Mouse (Mus musculus): ENCODE measurements around the gene Arid2. TPM values are rescaled to one million over a fixed set of nuclear protein-coding genes. Genes with fewer than 3 reads are reported as not detected.
A peak's percentile ranks its signal among the peaks of the same experiment; 100 is the strongest.
"Not testable (repeated sequence)": the region's sequence is repeated elsewhere in the genome, so short reads cannot be mapped to it uniquely, and the experiment has no call there.

Gene Arid2
- total RNA-seq (2021), result 10 to 100 TPM; 40.0 to 42.5 TPM

DNA sequence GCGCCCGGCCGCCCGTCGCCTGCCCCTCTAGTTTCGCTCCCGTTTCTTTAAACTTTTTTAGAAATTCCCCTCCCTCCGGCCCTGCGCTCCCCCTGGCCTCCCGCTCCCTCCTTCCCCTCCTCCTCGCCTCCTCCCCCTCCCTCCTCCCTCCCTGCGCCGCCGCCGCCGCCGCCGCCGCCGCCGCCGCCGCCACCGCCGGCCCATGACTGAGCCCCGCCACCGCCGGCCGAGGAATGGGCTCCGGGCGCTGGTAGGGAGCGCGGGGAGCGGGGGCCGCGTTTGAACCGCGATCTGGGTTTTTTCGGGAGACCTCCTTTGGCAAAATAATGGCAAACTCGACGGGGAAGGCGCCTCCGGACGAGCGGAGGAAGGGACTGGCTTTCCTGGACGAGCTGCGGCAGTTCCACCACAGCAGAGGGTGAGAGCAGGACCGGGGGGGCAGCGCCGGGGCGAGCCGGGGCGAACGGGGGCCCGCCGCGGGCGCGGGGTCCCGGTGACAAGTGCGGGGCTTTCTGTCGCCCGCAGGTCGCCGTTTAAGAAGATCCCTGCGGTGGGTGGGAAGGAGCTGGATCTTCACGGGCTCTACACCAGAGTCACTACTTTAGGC lies at the start of gene Arid2:
Arid2 (plus strand) TSS at position 150 of the 607 bp plus-strand sequence.
- peak; percentile 83 to 84 for DNase-seq
- intact Hi-C loops (cut with DNase I), result loop anchor here (5.0 kb wide), 1 partner anchor 525 kb away; no protein-coding TSS in a partner anchor

DNA sequence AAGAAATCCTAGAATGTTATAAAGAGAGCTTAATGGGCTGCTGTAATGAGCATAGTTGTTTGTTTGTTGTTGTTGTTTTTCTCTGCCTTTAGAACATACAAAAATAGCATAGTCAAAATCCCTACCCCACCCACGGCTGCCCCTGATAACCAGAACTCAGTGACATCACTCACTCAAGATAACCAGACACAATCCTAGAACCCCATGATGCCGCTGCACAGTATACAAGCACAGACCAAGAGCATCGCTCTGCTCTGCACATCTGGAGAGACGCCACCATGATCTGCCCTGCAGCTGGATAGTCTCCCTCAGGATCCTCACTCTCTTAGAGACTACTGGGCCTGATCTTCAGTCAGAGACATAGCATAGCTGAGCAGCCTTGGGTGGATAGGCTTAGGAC lies 49.2 kb upstream of the Arid2 start:
- intact Hi-C loops (cut with DNase I), result no loop called here
- DNase-seq, result no peak

DNA sequence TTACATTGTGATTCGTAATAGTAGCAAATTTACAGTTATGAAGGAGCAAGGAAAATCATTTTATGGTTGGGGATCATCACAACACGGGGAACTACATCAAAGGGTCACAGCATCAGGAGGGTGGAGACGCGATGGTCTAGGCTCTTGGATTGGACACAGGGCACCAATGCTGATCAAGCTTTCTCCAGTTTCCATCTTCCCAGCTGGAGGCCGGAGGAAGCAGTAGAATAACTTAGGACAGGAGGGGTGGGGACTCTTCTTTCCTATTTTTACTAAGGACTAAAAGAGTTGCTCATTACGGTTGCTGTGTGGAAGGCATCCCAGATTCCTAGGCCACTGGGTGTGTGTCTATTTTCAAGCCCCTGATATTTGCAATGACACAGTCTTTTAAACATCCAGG lies 43.1 kb upstream of the Arid2 start:
- intact Hi-C loops (cut with DNase I), result no loop called here
- no peak for DNase-seq

DNA sequence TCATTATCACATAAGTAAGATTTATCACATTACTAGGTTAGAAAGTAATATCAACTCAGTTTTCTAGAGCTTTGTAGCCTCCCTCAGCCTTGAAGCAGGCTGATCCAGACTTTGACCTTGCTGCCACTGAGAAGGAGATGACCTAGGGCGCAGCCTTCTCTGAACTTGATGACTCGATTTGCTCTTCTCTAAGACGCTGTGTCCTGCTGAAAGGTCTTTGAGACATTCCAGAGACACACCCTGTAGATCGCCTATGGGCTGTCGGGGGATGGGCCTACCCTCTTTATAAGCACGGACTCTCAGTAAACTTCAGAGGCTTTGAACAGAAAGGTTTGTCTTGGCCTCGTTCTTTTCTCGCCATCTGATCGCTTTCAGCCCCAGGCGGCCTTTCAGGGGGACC lies 42.6 kb upstream of the Arid2 start:
- intact Hi-C loops (cut with DNase I); DNase-seq: not testable (repeated sequence)

DNA sequence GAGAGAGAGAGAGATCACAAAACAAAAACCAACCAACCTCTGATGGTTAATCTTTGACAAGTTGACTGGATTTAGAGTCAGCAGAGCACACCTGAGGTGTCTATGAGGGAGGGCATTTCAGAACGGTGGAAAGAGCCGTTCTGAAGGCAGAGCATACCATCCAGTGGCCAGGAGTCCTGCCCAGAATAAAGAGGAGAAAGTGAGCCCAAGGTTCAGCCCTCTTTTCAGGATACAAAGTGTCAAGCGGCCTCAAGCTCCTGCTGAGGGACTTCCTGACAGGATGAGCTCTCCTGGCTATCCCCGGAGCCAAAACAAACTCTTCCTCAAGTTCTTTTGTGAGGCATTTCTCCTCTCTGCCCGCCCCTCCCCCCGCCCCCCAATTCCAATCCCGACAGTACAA lies 33.5 kb upstream of the Arid2 start:
- intact Hi-C loops (cut with DNase I), result no loop called here
- no peak for DNase-seq

DNA sequence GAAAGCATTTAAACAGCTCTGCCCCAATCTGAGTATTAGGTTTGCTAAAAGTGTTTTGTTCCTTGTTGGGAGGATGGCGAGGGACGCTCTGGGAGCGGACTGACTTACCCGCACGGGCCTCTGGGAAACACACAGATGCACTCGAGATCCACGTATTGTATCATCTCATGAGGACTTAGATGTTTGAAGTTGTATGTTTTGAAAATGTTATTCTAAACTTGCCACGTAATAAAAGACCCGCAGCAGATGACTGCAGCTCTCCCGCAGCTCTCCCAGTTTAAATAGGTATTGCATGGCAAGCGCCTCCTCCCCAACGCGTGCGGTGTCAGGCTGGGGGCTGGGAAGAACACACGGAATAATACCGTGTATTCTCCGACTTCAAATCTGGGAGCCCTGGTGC lies 33.0 kb upstream of the Arid2 start:
- intact Hi-C loops (cut with DNase I), result no loop called here
- DNase-seq, result no peak

DNA sequence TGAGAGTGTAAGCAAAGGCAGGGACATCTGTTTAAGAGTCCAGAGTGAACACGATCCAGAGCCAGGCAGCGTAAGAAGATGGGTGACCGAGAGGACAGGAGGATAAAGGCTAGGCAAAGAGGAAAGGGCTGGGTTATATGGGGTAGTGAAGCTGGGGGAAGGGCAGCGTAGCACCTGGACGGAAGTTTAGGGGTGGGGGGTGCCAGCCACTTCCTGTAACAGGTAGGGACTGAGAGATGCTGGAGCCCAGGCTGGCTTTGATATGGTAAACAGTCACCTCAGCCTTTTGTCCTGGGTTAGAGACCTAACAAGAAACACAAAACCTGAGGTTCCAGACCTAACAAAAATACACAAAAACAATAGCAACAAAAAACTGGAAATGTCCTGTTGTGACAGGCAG lies 29.5 kb upstream of the Arid2 start:
- DNase-seq, result no peak
- intact Hi-C loops (cut with DNase I), result no loop called here

DNA sequence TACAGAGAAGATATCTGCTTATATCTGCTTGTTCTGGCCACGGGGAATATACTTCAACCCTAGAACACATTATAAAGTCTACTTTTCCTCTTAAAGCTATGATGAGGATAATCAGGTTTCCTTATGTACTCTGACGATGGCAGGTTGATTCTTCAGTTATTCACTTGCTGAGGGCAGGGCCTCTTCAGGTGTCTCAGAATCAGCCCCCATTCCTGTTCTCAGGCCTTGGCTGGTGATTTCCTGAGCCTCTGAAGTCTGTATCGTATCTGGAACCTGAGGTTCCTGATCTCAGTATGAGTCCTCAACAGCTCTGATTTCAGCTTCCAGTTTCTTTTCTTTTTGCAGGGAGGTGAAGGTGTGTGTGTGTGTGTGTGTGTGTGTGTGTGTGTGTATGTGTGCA lies 22.7 kb upstream of the Arid2 start:
- intact Hi-C loops (cut with DNase I), result no loop called here
- no peak for DNase-seq

DNA sequence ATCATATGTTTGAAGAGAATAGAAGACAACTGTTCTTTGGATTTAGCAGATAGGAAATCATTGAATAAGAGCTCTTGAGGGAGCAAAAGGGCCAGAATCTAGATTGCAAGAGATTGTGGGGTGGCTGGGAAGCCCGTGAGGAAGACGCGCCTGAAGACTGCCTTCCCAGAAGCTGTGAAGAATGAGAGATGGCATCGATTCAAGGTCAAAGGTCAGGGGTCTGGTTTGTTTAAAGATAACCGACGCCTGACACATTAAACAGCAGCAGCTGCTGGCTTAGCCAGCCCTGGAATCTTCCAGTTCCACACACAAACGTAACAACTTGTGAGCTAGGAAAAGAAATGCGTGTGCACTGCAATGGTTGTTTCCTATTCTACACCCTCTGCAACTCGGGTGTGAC lies 19.4 kb upstream of the Arid2 start:
- DNase-seq, result no peak
- intact Hi-C loops (cut with DNase I), result no loop called here

DNA sequence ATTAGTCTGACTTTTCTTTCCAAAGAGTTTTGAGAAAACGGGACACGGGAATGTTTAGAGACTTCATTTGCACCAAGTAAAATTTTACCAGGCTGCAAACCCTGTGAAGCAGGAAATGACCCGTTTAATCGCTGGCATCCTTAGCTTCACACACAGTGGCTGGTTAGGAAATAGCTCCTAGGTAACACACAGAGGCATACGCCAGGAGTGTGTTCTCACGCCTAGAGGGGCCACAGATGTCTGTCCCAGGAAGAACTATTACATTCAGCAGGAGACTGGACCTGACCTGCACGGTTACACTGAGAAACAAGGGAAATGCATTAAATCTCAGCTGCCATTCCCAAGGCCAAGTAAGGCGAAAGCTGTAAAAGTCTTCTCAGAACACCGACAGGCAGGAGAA lies 18.7 kb upstream of the Arid2 start:
- DNase-seq, result no peak
- intact Hi-C loops (cut with DNase I), result no loop called here

DNA sequence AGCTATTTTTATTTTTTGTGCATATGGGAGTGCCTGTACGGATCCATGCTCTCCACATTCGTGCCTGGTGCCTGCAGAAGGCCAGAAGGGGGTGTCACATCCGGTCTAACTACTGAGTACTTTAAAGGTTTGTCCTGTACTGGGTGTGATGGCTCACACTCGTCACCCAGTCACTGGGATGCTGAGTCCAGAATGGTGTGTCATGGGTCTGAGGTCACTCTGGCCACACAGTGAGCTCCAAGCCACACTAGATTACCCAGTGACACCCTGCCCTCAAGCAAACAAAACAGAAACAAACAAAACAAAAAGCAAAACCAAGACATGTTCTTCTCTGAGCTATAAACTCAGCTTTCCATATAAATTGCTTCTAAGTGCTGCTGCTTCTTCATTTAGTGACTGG lies 17.9 kb upstream of the Arid2 start:
- no peak for DNase-seq
- intact Hi-C loops (cut with DNase I), result no loop called here

DNA sequence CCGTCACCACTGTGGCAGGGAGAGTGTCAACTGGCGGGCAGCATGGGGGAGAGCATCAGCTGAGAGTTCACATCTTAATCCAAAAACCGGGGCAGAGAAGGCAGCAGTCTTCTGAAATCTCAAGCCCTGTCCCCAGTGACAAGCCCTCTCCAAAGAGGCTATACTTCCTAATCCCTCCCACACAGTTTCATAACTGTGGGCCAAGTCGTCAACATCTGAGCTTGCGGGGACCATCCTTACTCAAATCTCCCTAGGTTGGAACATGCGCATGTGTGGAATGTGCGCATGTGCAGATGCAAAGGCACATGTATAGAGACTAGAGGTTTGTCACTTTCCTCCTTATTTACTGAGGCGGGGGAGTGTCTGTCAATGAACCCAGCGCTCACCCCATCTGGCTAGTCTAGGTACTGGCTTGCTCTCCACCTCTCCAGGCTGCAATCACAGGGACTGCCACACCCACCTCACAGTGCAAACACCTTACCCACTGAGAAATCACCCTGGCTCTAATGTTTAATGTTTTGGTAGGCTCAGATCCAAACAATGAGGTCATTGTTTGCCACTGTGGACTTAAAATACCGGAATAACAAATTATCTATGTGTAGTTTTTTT lies 16.9 kb upstream of the Arid2 start:
- DNase-seq, result no peak
- intact Hi-C loops (cut with DNase I), result no loop called here

DNA sequence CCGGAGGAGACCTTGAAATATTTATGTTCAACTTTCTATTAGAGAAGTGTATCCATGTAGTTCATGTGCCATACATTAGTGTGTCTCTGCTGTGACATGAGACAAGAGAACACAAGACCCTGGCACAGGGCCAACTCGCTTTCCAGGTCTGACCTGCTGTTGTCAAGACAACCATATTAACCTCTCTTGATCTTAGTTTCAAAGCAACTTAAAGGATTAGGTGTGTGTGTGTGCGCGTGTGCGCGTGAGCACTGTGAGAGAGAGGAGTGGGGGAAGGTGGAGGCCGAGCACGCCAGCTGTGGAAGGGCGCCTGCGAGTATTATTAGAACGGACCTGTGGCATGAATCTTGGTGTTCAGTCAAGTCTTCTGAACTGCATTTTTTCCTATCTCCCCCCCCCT lies 15.0 kb upstream of the Arid2 start:
- DNase-seq, result no peak
- intact Hi-C loops (cut with DNase I), result no loop called here

DNA sequence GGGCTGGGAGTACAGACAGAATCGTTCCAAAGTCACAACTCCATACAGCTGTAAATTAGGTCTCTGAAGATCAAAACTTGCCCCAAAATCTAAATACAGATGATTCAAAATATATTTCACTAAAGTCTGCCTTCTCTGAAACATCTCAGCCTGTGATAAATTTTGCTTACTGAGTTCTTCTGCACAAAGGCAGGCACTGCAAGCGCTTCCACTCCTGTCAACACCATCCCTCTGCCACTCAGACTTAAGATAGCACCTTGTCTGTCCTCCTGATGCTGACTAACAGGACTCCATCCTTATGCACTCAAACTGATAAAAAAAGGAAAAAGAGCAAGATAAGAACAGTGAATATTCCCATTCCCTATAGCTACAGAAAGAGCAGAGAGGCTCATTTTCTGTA lies 13.0 kb upstream of the Arid2 start:
- intact Hi-C loops (cut with DNase I), result no loop called here

DNA sequence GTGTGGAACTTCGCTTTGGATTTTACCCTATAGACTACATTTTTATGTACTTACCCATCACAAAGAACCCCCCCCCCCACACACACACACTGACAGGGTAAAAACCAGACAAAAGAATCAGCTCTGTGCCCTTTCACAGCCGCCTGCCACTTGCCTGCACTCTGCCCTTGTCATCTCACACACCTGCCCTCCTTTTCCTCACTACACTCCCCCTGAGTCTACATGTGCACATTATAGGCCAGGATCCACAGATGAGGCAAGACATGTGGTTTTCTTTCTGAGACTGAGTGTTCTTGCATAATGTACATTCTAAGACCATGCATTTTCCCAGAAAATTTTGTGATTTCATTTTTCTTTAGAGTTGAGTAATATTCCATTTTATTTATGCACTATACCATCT lies 12.1 kb upstream of the Arid2 start:
- DNase-seq, result no peak
- intact Hi-C loops (cut with DNase I), result no loop called here

More for the DNA sequence above, 13.0 kb upstream of the Arid2 start:
- DNase-seq, result no peak

DNA sequence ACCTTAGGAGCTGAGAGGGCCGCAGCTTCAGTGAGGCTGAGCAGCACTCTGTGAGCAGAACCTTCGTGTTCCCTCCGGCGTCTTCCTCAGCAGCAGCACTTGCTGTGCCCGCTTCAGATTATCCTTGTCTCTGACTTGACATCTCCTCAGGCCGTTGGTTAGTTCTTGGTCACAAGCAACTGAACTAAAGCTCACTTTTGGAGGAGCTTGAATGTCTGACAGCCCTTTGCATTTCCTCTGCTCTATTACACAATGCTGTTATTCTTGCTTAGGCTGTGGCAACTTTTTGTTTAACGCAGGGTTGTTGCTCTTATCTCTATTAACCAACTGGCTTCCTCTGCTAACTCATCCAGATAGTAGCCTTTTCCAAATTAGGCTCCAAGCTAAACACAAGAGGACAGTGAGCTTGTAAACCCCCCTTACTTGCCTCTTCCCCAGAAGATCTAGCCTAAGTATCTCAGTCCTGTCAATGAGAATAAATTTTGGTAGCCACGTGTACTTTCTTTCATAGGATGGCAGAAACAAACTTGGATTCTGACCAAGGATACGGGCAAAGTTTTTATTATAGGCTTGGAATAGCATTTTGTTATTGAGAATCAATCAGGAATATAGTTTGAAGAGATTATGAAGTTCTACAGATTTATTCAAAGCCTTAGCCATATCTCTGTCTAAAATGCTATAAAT lies 11.4 kb upstream of the Arid2 start:
- intact Hi-C loops (cut with DNase I), result no loop called here
- DNase-seq, result no peak

DNA sequence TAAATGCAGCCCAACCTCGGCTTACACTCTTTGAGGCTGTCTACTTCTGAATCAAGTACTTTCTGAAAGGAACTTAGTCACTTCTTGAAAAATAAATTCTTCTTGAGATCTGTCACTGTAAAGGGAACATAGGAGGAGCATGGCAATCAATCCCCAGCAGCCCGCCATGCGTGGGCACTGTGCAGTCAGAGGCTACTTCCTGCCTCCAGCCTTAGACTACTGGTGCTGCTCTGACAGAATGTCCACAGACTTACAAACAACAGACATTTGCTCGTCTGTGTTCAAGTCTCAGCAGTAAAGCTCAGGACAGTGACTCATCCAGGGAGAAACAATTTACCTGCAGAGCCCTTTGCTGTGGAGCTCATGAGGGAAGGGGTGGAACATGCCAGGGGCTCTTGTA lies 10.3 kb upstream of the Arid2 start:
- intact Hi-C loops (cut with DNase I), result no loop called here
- no peak for DNase-seq

DNA sequence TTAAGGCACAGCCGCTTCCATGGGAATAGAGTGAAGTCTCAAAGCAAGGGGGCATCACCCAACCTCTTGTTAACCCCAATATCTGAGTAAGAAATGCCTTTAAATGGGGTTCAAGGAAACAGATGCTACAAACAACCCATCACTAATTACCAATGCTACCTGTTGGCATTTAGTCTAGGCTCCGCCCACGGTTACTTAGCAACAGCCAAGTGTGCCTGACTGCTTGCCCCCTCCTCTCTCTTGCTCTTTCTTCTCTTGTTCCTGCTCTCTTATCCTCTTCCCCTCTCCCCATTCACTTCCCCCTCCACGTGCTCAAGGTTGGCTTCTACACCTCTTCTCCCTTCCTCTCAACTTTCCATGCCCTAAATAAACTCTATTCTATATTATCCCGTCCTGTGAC lies 6.1 kb upstream of the Arid2 start:
- no peak for DNase-seq
- intact Hi-C loops (cut with DNase I), result loop anchor here (5.0 kb wide), 1 partner anchor 149 kb away; no protein-coding TSS in a partner anchor

DNA sequence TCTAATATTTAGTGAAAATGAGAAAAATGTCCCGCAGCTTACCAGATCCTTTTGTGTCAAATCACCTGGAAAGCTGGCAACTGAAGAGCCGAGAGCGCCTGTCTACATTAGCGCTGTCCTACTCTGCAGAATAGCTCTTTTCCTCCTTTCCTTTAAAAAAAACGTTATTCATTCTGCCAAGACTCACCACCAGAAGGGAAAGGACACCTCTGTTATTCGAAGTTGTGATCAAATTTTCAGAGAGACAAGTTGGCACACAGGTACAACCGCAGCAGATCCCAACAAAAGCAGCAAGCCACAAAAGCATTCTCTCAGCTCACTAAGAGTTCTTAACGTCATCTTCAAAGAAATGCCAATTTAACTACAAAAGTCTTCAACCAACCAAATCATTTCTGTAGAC lies 4.2 kb upstream of the Arid2 start:
- intact Hi-C loops (cut with DNase I), result loop anchor here (2.0 to 5.0 kb wide), 2 partner anchors 98 to 151 kb away; no protein-coding TSS in a partner anchor

DNA sequence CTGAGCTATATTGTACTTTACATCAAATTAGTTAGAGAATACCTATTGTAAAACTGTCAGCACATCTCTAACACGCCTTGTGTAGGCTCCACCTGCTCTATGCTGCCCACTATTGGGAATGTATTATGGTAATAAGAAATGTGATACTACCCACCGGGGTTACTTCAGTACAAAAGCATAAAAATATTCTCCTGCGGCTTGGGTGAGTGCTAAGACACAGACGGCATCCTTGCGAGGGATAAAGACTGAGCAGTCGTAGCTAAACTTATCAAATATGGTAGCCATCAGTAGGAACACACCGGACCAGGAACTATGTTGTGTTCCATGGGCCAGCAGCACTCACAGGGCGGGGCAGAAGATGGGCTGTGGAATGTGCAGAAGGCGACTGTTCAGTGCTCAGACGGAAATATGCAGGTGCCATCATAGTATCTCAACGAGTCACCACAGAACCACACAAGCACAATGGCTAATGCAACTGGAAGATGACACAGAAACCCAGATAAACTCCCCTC lies 3.3 kb upstream of the Arid2 start:
- peak; percentile 58 to 61 for DNase-seq
- intact Hi-C loops (cut with DNase I), result loop anchor here (2.0 to 5.0 kb wide), 2 partner anchors 99 to 152 kb away; no protein-coding TSS in a partner anchor

More for the DNA sequence above, 4.2 kb upstream of the Arid2 start:
- no peak for DNase-seq

DNA sequence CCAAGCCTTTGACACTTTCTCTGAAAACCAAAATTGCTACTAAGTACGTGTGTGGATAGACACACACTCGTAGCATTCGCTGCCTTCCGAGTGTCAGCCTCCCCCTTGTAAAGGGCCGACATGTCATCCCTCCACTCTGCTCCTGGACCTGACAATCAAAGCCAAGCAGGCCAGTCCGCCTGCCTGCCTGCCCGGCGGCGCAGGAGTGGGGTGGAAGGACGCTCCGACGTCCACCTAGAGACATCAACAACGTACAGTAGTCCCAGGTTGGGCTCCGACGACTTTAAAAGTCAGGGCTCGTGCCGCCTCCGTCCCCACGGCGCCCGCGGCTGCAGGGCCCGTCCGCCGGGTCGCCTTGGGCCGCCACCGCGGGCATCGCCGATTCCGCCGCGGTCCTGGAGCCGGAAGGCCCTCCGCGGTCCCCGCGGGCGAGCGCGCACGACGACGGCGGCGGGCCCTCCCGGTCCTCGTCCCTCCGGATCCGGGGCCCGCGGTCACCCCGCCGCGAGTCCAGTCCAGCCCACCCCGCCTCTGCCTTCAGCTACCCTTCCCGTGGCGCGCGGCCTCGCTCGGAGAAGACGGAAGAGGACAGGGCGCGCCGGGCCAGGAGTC lies 2.5 kb upstream of the Arid2 start:
- peak; percentile 74 to 78 for DNase-seq
- intact Hi-C loops (cut with DNase I), result loop anchor here (5.0 kb wide), 2 partner anchors 153 to 523 kb away; no protein-coding TSS in a partner anchor
